Mouse (Mus musculus): ENCODE results near the gene Phka2. TPM values are rescaled to one million over a fixed set of nuclear protein-coding genes. Genes with fewer than 3 reads are reported as not detected.

Gene Phka2
- polyA plus RNA-seq (2012; rRNA removed) (28.8 and 32.4 TPM in 2 replicates), polyA plus RNA-seq (2014; fragmentation: Nextera tagmentation; extraction: Ambion mirVana) (19.3 and 22.9 TPM in 2 replicates)

DNA sequence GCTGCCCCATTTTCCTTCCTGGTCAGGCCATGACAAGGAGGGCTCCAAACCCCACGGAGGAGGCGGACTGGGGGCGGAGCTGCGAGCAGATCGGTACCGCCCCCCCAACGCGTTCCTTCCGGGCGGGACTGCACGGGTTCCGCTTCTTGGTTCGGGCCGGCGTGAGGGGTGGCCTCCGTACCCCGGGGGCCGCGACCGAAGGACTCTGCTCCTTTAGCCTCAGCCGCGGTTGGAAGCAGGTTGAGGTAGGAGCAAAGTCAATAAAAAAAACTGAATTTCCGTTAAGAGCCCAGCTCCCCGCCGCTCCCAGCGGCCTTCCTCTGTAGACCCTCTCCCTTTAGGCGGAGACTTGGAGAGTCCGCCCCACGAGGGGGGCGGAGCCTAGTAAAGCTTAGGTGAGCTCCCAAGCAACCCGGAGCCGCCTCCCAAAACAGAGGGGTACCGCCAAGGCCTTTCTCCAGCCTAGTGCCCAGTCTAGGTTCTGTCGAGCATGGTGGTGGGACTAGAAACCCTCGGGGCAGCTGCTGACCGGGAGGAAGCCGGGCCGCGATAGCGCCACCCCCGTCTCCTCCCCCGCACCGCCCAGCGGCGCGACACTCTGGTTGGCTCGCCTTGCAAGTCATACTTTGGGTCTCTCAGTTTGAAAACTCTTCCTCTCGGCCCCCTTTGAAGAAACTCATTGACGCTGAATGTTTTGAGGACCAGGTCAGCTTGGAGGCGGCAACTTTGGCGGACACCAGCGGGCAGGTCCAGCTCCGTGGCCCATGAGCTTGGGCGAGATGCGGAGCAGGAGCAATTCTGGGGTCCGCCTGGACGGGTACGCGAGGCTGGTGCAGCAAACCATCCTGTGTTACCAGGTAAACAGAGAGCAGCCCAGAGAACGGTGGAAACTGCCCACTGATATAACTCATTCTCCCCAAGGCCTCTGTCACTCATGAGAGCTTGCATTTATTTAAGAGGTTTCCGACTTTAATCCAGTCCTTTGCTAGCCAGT, at the start of gene Phka2:
Phka2 (plus strand) TSS at position 119 of the 994 bp plus-strand sequence.
- peak within 1 kb of the TSS; percentile 54 for H3K4me3 ChIP-seq (replicated peaks; ENCODE audit: low read length)
- DNase-seq (ENCODE audit: low spot score) (peak; percentile 83), ATAC-seq (ENCODE audit: low FRiP score, low read depth) (peak; percentile 97)
- H3K4me2 ChIP-seq (replicated peaks; ENCODE audit: low read depth, low read length, severe bottlenecking) = peak within 1 kb of the TSS; percentile 48
- TF ChIP-seq POLR2A (IDR thresholded peaks at IDR 0.05; ENCODE audit: borderline replicate concordance, extremely low read depth, insufficient read depth, insufficient read length) = 0 out of 2 replicates have a peak, but pooled peaks have one; percentile 19
- H3K27ac ChIP-seq (replicated peaks; ENCODE audit: low read depth, low read length) = peak within 1 kb of the TSS; percentile 78
- no peaks in the 10 kb centered on the region for H3K4me1 ChIP-seq (ENCODE audit: control insufficient read depth, insufficient read depth, low read length)
- 20% methylated on average over 51 of the region's 61 CpGs for WGBS
- H3K36me3 ChIP-seq (ENCODE audit: control insufficient read depth, insufficient read depth, low read length) = no peaks in the 10 kb centered on the region
- H3K9ac ChIP-seq (ENCODE audit: low read depth, low read length, severe bottlenecking) = peak within 1 kb of the TSS; percentile 64
- peaks cover 4% of the 10 kb centered on the region; the same call in 1 of the 2 replicates for H3K27me3 ChIP-seq (ENCODE audit: control insufficient read depth, insufficient read depth, low read length)
- H3K9me3 ChIP-seq (ENCODE audit: control insufficient read depth, low read length) = no peaks in the 10 kb centered on the region

DNA sequence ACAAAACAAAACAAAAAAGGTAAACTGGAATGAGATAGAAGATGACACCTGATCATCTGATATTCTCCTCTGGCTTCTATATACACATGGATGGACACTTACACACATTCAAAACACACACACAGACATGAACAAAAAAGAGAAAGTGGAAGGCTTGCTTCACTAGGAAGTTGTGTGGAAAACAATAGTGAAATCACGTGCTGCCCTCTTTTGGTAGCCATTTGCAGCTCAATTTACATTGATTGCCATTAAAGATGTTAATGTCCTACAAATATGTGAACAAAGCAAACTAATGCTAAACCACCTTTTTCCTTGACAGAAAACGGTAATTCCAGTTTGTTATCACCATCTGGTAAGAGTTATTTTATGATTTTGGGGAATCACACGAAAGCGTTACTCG, 46.3 kb upstream of the Phka2 start:
- DNase-seq (ENCODE audit: low spot score) (no peak), ATAC-seq (ENCODE audit: low FRiP score, low read depth) (no peak)
- Histone ChIP-seq H3K9me3 (ENCODE audit: control insufficient read depth, low read length) (no peaks in the 10 kb centered on the region), H3K4me1 (ENCODE audit: control insufficient read depth, insufficient read depth, low read length) (no peaks in the 10 kb centered on the region), H3K36me3 (ENCODE audit: control insufficient read depth, insufficient read depth, low read length) (no peaks in the 10 kb centered on the region), H3K4me2 (replicated peaks; ENCODE audit: low read depth, low read length, severe bottlenecking) (no peak overlapping the region), H3K9ac (ENCODE audit: low read depth, low read length, severe bottlenecking) (no peak overlapping the region), H3K27me3 (ENCODE audit: control insufficient read depth, insufficient read depth, low read length) (no peaks in the 10 kb centered on the region; the same call in 1 of the 2 replicates), H3K27ac (replicated peaks; ENCODE audit: low read depth, low read length) (no peak overlapping the region), H3K4me3 (replicated peaks; ENCODE audit: low read length) (no peak overlapping the region)
- 61% methylated on average over 5 of the region's 5 CpGs for WGBS
- no peak for TF ChIP-seq POLR2A (IDR thresholded peaks at IDR 0.05; ENCODE audit: borderline replicate concordance, extremely low read depth, insufficient read depth, insufficient read length)

DNA sequence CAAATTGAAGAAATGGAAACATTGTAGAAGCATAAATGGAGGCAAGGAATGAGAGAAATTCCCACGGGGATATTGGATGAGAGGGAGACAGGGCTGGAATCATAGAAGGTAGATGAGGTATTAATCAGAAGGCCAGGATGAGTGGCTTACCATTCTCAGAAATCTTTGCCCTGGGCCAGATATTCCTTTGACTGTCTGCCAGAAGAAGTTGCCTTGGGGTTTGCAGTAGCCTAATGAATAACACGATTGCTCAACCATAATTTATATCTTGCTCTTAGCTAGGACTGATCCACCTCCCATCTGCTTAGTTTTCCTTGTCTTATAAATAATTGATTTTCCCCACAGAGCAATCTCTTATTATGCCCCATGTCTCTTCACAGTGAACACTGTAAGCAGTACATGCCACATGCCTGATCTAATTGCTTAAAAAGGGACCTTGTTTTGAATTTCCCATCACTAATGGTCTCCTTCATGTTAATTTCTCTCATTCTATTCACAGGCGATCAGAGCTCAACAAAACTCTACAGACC, 30.6 kb upstream of the Phka2 start:
- Histone ChIP-seq H3K4me2 (replicated peaks; ENCODE audit: low read depth, low read length, severe bottlenecking) (no peak overlapping the region), H3K4me3 (replicated peaks; ENCODE audit: low read length) (no peak overlapping the region), H3K9me3 (ENCODE audit: control insufficient read depth, low read length) (no peaks in the 10 kb centered on the region), H3K36me3 (ENCODE audit: control insufficient read depth, insufficient read depth, low read length) (no peaks in the 10 kb centered on the region), H3K4me1 (ENCODE audit: control insufficient read depth, insufficient read depth, low read length) (no peaks in the 10 kb centered on the region), H3K27ac (replicated peaks; ENCODE audit: low read depth, low read length) (no peak overlapping the region), H3K9ac (ENCODE audit: low read depth, low read length, severe bottlenecking) (no peak overlapping the region), H3K27me3 (ENCODE audit: control insufficient read depth, insufficient read depth, low read length) (no peaks in the 10 kb centered on the region)
- TF ChIP-seq POLR2A (IDR thresholded peaks at IDR 0.05; ENCODE audit: borderline replicate concordance, extremely low read depth, insufficient read depth, insufficient read length) = no peak
- 78% methylated on average over 3 of the region's 3 CpGs for WGBS
- no peak for ATAC-seq (ENCODE audit: low FRiP score, low read depth)
- DNase-seq (ENCODE audit: low spot score) = no peak

DNA sequence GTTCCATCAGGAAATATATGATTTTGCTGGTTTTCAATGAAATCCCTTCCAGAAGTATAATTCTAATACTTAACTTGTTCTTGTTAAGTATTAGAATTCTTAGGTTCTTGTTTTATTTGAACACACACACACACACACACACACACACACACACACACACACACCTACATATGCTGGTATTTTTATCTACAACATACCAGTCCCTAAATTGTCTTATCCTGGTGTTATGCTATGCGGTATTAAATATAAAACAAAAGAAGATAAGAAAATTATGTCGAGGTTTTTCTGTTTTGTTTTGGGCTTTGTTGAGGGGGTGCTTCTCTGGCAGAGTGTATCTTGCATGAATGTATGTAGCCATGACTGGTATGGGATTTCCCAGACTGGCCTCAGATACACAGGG, 12.2 kb upstream of the Phka2 start:
- no peaks in the 10 kb centered on the region for H3K9me3 ChIP-seq (ENCODE audit: control insufficient read depth, low read length)
- no peak for ATAC-seq (ENCODE audit: low FRiP score, low read depth)
- H3K4me1 ChIP-seq (ENCODE audit: control insufficient read depth, insufficient read depth, low read length) = no peaks in the 10 kb centered on the region
- H3K27ac ChIP-seq (replicated peaks; ENCODE audit: low read depth, low read length) = no peak overlapping the region
- WGBS = 82% methylated on average over 2 of the region's 2 CpGs
- H3K4me2 ChIP-seq (replicated peaks; ENCODE audit: low read depth, low read length, severe bottlenecking) = no peak overlapping the region
- H3K9ac ChIP-seq (ENCODE audit: low read depth, low read length, severe bottlenecking) = no peak overlapping the region
- no peak overlapping the region for H3K4me3 ChIP-seq (replicated peaks; ENCODE audit: low read length)
- DNase-seq (ENCODE audit: low spot score) = no peak
- no peaks in the 10 kb centered on the region for H3K27me3 ChIP-seq (ENCODE audit: control insufficient read depth, insufficient read depth, low read length)
- no peak for TF ChIP-seq POLR2A (IDR thresholded peaks at IDR 0.05; ENCODE audit: borderline replicate concordance, extremely low read depth, insufficient read depth, insufficient read length)
- H3K36me3 ChIP-seq (ENCODE audit: control insufficient read depth, insufficient read depth, low read length) = no peaks in the 10 kb centered on the region

DNA sequence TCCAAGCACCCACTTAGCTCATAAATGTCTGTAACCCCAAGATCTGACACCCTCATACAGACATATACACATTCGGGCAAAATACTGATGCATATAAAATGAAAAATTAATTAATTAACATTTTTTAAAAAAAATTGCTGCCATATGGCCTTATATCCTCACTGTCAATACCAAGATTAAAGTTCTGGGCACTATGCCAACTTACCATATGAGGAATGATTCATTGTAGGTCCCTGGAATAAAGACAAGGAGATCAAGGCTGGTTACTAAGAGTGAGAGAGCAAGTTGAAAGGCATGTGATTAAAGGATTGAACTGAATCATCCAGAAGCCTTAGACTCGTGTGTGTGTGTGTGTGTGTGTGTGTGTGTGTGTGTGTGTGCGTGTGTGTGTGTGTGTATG, 7.6 kb upstream of the Phka2 start:
- 48% methylated on average over 1 of the region's 3 CpGs for WGBS
- H3K4me3 ChIP-seq (replicated peaks; ENCODE audit: low read length) = no peak overlapping the region
- no peaks in the 10 kb centered on the region for H3K27me3 ChIP-seq (ENCODE audit: control insufficient read depth, insufficient read depth, low read length)
- H3K4me1 ChIP-seq (ENCODE audit: control insufficient read depth, insufficient read depth, low read length) = no peaks in the 10 kb centered on the region
- no peak overlapping the region for H3K9ac ChIP-seq (ENCODE audit: low read depth, low read length, severe bottlenecking)
- ATAC-seq (ENCODE audit: low FRiP score, low read depth) = no peak
- no peak overlapping the region for H3K27ac ChIP-seq (replicated peaks; ENCODE audit: low read depth, low read length)
- no peak overlapping the region for H3K4me2 ChIP-seq (replicated peaks; ENCODE audit: low read depth, low read length, severe bottlenecking)
- peak; percentile 22 for DNase-seq (ENCODE audit: low spot score)
- H3K36me3 ChIP-seq (ENCODE audit: control insufficient read depth, insufficient read depth, low read length) = no peaks in the 10 kb centered on the region
- no peak for TF ChIP-seq POLR2A (IDR thresholded peaks at IDR 0.05; ENCODE audit: borderline replicate concordance, extremely low read depth, insufficient read depth, insufficient read length)
- no peaks in the 10 kb centered on the region for H3K9me3 ChIP-seq (ENCODE audit: control insufficient read depth, low read length)
